Mouse (Mus musculus): ENCODE results near the gene Wfdc9.

GRCm38 (mm10) chr2:164684807-164685206 is 28.4 kb upstream of the Wfdc9 start, which contains the start of gene Wfdc13:
- no peak for TF ChIP-seq GATA1 (IDR thresholded peaks at IDR 0.05; ENCODE audit: borderline replicate concordance, low read length)
- no peak for TF ChIP-seq FLI1 (IDR thresholded peaks at IDR 0.05; ENCODE audit: low read length)

Data from megakaryocyte, embryonic 14.5 days (primary cell).